In the genomic region with DNA sequence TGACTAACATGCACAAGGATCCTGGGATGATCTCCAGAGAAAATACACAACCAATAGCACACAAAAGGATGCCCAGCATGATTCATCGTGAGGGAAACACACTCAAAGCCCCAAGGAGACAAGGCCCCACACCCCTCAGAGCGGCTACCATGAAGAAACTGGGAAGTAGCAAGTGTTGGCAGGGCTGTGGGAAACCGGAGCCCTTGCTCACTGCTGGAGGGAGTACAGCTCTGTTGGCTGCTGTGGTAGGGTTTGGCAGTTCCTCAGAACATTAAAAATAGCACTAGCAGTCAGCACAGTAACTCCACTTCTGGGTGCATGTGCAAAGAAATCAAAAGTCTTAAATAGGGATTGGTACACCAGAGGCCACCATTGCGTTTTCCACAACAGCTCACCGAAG, we compare ENCODE assay signal across 7 mouse cellular contexts. TPM values are rescaled to one million over a fixed set of nuclear protein-coding genes. Genes with fewer than 3 reads are reported as not detected.
DNase-seq lines count a peak whose midpoint lies in the region; ATAC-seq and TF ChIP-seq lines count a peak whose summit lies in the region.

No protein-coding gene starts in this region.

- ATAC-seq in lung, embryonic 14.5 days (ENCODE audit: insufficient read depth): no peak
- peak; percentile 7; the same call in 1 of the 2 replicates for ATAC-seq in stomach, postnatal 0 days (ENCODE audit: low FRiP score, low TSS enrichment)
- no peak for ATAC-seq in hindbrain, embryonic 13.5 days (ENCODE audit: low FRiP score)

- no peaks in the 10 kb centered on the region for H3K27me3 ChIP-seq in lung, embryonic 14.5 days (ENCODE audit: insufficient read depth, low read length)
- no peaks in the 10 kb centered on the region for H3K27me3 ChIP-seq in stomach, postnatal 0 days (ENCODE audit: control insufficient read depth, insufficient read depth, low read length)
- no peaks in the 10 kb centered on the region for H3K27me3 ChIP-seq in hindbrain, embryonic 13.5 days

- no peak overlapping the region for H3K4me3 ChIP-seq in lung, embryonic 14.5 days (ENCODE audit: low read depth, low read length)
- H3K4me3 ChIP-seq in stomach, postnatal 0 days (ENCODE audit: low read depth, low read length): no peak overlapping the region
- no peak overlapping the region for H3K4me3 ChIP-seq in hindbrain, embryonic 13.5 days

- peaks cover 25% of the 10 kb centered on the region for H3K36me3 ChIP-seq in lung, embryonic 14.5 days (ENCODE audit: insufficient read depth)
- peaks cover 2% of the 10 kb centered on the region; the same call in 1 of the 2 replicates for H3K36me3 ChIP-seq in stomach, postnatal 0 days (ENCODE audit: control insufficient read depth, insufficient read depth, low read length)
- peaks cover 19% of the 10 kb centered on the region for H3K36me3 ChIP-seq in hindbrain, embryonic 13.5 days

- 81% methylated on average over 5 of the region's 5 CpGs for WGBS in lung, embryonic 14.5 days
- WGBS in stomach, postnatal 0 days: 49% methylated on average over 5 of the region's 5 CpGs
- 83% methylated on average over 5 of the region's 5 CpGs for WGBS in hindbrain, embryonic 13.5 days

- H3K4me2 ChIP-seq in lung, embryonic 14.5 days: no peak overlapping the region
- H3K4me2 ChIP-seq in stomach, postnatal 0 days (replicated peaks; ENCODE audit: low read depth): no peak overlapping the region
- no peak overlapping the region for H3K4me2 ChIP-seq in hindbrain, embryonic 13.5 days

- no peak overlapping the region for H3K9ac ChIP-seq in lung, embryonic 14.5 days
- no peak overlapping the region for H3K9ac ChIP-seq in stomach, postnatal 0 days (ENCODE audit: low read length)
- H3K9ac ChIP-seq in hindbrain, embryonic 13.5 days: no peak overlapping the region

- no peaks in the 10 kb centered on the region for H3K9me3 ChIP-seq in lung, embryonic 14.5 days (ENCODE audit: low read depth, low read length)
- H3K9me3 ChIP-seq in stomach, postnatal 0 days (ENCODE audit: control insufficient read depth, low read length): no peaks in the 10 kb centered on the region
- H3K9me3 ChIP-seq in hindbrain, embryonic 13.5 days: no peaks in the 10 kb centered on the region

- no peak for TF ChIP-seq CTCF in lung, embryonic 14.5 days (IDR thresholded peaks at IDR 0.05; ENCODE audit: low read depth)
- no peak for TF ChIP-seq CTCF in stomach, postnatal 0 days (IDR thresholded peaks at IDR 0.05; ENCODE audit: low read depth)

- DNase-seq in thymus, postnatal 25 days: peak; percentile 30
- DNase-seq in thymus, postnatal 10 days (ENCODE audit: low spot score in 2 of 2): no peak
- peak; percentile 96 for DNase-seq in fibroblast of lung, adult 2 months (ENCODE audit: low read depth)
- DNase-seq in heart, postnatal 10 days: peak; percentile 91
- DNase-seq in lung, embryonic 14.5 days: peak; percentile 8
- no peak for DNase-seq in stomach, postnatal 0 days (ENCODE audit: low spot score)

- intact Hi-C loops in heart, postnatal 10 days (cut with DNase I): no loop called here

- no peaks in the 10 kb centered on the region for H3K4me1 ChIP-seq in lung, embryonic 14.5 days (ENCODE audit: insufficient read depth)
- H3K4me1 ChIP-seq in stomach, postnatal 0 days (replicated peaks; ENCODE audit: control insufficient read depth, insufficient read depth): no peaks in the 10 kb centered on the region; the same call in none of the 2 replicates
- 0 out of 2 replicates have a peak, but pooled peaks cover 10% of the 10 kb centered on the region for H3K4me1 ChIP-seq in hindbrain, embryonic 13.5 days (replicated peaks)

- no peak for TF ChIP-seq EP300 in stomach, postnatal 0 days (optimal IDR thresholded peaks at IDR 0.05)

- peak overlapping the region; percentile 36; the same call in 1 of the 2 replicates for H3K27ac ChIP-seq in lung, embryonic 14.5 days (ENCODE audit: low read depth)
- H3K27ac ChIP-seq in stomach, postnatal 0 days (replicated peaks): peak overlapping the region; percentile 49
- H3K27ac ChIP-seq in hindbrain, embryonic 13.5 days: no peak overlapping the region

RNA-seq across cellular contexts. Expression of gene Ehd2, which starts 34.8 kb away (rescaled TPM):
- total RNA-seq in heart, postnatal 10 days (2021): 100 to 1,000 TPM; 224 to 236 TPM
- polyA plus RNA-seq in lung, embryonic 14.5 days (2014; fragmentation: Nextera tagmentation; extraction: Ambion mirVana): 61.2 and 67.5 TPM in 2 replicates
- polyA plus RNA-seq in stomach, postnatal 0 days (2015; fragmentation: Nextera tagmentation; extraction: Ambion mirVana): 30.7 and 37.7 TPM in 2 replicates
- 5.2 and 6.4 TPM in 2 replicates for polyA plus RNA-seq in hindbrain, embryonic 13.5 days (2015; fragmentation: Nextera tagmentation; extraction: Ambion mirVana)

RNA-seq across cellular contexts. Expression of gene Bicra, which starts 45.5 kb away (rescaled TPM):
- total RNA-seq in heart, postnatal 10 days (2021): 1 to 10 TPM; 9.3 to 9.6 TPM
- 8.7 and 9.6 TPM in 2 replicates for polyA plus RNA-seq in lung, embryonic 14.5 days (2014; fragmentation: Nextera tagmentation; extraction: Ambion mirVana)
- polyA plus RNA-seq in stomach, postnatal 0 days (2015; fragmentation: Nextera tagmentation; extraction: Ambion mirVana): 1.8 and 2.3 TPM in 2 replicates
- polyA plus RNA-seq in hindbrain, embryonic 13.5 days (2015; fragmentation: Nextera tagmentation; extraction: Ambion mirVana): 8.2 and 8.4 TPM in 2 replicates

RNA-seq across cellular contexts. Expression of gene Nop53, which starts 56.3 kb away (rescaled TPM):
- 100 to 1,000 TPM; 152 to 153 TPM for total RNA-seq in heart, postnatal 10 days (2021)
- polyA plus RNA-seq in lung, embryonic 14.5 days (2014; fragmentation: Nextera tagmentation; extraction: Ambion mirVana): 184 and 187 TPM in 2 replicates
- polyA plus RNA-seq in stomach, postnatal 0 days (2015; fragmentation: Nextera tagmentation; extraction: Ambion mirVana): 139 and 147 TPM in 2 replicates
- polyA plus RNA-seq in hindbrain, embryonic 13.5 days (2015; fragmentation: Nextera tagmentation; extraction: Ambion mirVana): 133 and 135 TPM in 2 replicates

RNA-seq across cellular contexts. Expression of gene Zfp541, which starts 59.4 kb away (rescaled TPM):
- not detected for total RNA-seq in heart, postnatal 10 days (2021)
- 0.16 TPM in 1 of 2 replicates, not detected in the other for polyA plus RNA-seq in lung, embryonic 14.5 days (2014; fragmentation: Nextera tagmentation; extraction: Ambion mirVana)
- 0.05 TPM in 2 replicates for polyA plus RNA-seq in stomach, postnatal 0 days (2015; fragmentation: Nextera tagmentation; extraction: Ambion mirVana)
- polyA plus RNA-seq in hindbrain, embryonic 13.5 days (2015; fragmentation: Nextera tagmentation; extraction: Ambion mirVana): 0.09 TPM in 2 replicates

Comparison
In these comparisons a context has a peak if more than half of its experiments do, and no peak if none do; other contexts are left out.
1. DNase-seq: peak in thymus, postnatal 25 days (single experiment), fibroblast of lung, adult 2 months (single experiment), heart, postnatal 10 days (2 of 2) and lung, embryonic 14.5 days (single experiment); none in thymus, postnatal 10 days (0 of 2) and stomach, postnatal 0 days (single experiment).